Mouse (Mus musculus) hindbrain, embryonic 15.5 days (tissue): ENCODE data around the gene Tmem248. TPM values are rescaled to one million over a fixed set of nuclear protein-coding genes. Genes with fewer than 3 reads are reported as not detected.

ENCODE experiments used
- ATAC-seq: fragments of 200-750 bp; cut with Nextera tagmentation; 2 replicates; pipeline ENCODE4 v1.8.0; 2017; ENCODE audit warnings: low read depth, moderate number of reproducible peaks, moderate TSS enrichment; ENCODE audit not compliant: low FRiP score
- H3K27ac ChIP-seq: fragments of 300-500 bp; sonication (generic); replicated peaks from 2 replicates; pipeline ENCODE4 v1.5.1; 2015; ENCODE audit warnings: mild to moderate bottlenecking, inconsistent platforms
- H3K27me3 ChIP-seq: fragments of 300-500 bp; sonication (generic); 2 replicates; pipeline ENCODE4 v1.6.1; 2015; ENCODE audit warnings: control low read depth, inconsistent platforms
- H3K36me3 ChIP-seq: fragments of 300-500 bp; sonication (generic); 2 replicates; pipeline ENCODE4 v1.6.1; 2015; ENCODE audit warnings: control low read depth, inconsistent platforms
- H3K4me1 ChIP-seq: fragments of 300-500 bp; sonication (generic); replicated peaks from 2 replicates; pipeline ENCODE4 v1.6.1; 2015; ENCODE audit warnings: control low read depth, inconsistent platforms
- H3K4me2 ChIP-seq: fragments of 300-500 bp; sonication (generic); 2 replicates; pipeline ENCODE4 v1.6.1; 2015; ENCODE audit warnings: moderate library complexity, mild to moderate bottlenecking, inconsistent platforms
- H3K4me3 ChIP-seq: fragments of 300-500 bp; sonication (generic); 2 replicates; pipeline ENCODE4 v1.5.1; 2015; ENCODE audit warnings: mild to moderate bottlenecking, inconsistent platforms
- H3K9ac ChIP-seq: fragments of 300-500 bp; sonication (generic); 2 replicates; pipeline ENCODE4 v1.6.1; 2015; ENCODE audit warnings: inconsistent platforms
- H3K9me3 ChIP-seq: fragments of 300-500 bp; sonication (generic); 2 replicates; pipeline ENCODE4 v1.6.1; 2016; ENCODE audit warnings: control low read depth, inconsistent platforms
- WGBS: fragments of 180-500 bp; shearing (Covaris S2); methylation state at CpG from one replicate; pipeline ENCODE4 v1.1.7; 2015; 5-methylcytosine and 5-hydroxymethylcytosine counted together
- polyA plus RNA-seq: library from polyadenylated mRNA; unstranded; fragments of >200 nt; fragmentation: Nextera tagmentation; extraction: Ambion mirVana; gene quantifications from 2 replicates; pipeline ENCODE4 v1.2.1, GENCODE M21; 2015

The Tmem248 gene
- polyA plus RNA-seq, 1 experiment from 2014 or later = 26.2 TPM

GRCm38 (mm10) chr5:130205441-130206023 lies 11.3 kb upstream of the Tmem248 start:
- Histone ChIP-seq H3K27me3 (no peaks in the 10 kb centered on the region), H3K9ac (no peak overlapping the region), H3K27ac (no peak overlapping the region), H3K4me1 (no peaks in the 10 kb centered on the region), H3K4me3 (no peak overlapping the region), H3K36me3 (peaks cover 43% of the 10 kb centered on the region), H3K9me3 (no peaks in the 10 kb centered on the region), H3K4me2 (no peak overlapping the region)
- no peak for ATAC-seq
- 92% methylated on average over 3 of the region's 3 CpGs for WGBS

DNA sequence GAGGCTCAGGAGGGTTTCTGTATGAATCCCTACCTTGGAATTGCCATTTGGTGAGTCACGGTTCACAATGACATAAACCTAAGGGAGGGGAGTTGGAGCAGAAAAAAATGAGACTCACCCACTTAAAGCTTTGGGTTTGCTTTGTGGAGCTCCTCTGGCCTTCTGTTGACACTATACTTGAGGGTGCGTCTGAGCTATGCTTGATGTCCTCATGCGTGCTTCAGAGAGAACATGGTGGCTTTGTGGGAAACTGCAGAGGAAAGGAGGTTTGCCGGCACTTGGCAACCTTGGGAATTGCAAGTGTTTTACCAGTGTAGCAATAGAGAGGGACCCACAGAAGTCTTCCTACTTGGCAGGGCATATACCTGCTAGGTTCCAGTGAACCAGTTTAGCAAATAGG lies 9.6 kb upstream of the Tmem248 start:
- Histone ChIP-seq H3K27me3 (no peaks in the 10 kb centered on the region), H3K9me3 (no peaks in the 10 kb centered on the region), H3K4me3 (no peak overlapping the region), H3K4me1 (no peaks in the 10 kb centered on the region), H3K9ac (no peak overlapping the region), H3K36me3 (peaks cover 47% of the 10 kb centered on the region), H3K4me2 (no peak overlapping the region), H3K27ac (no peak overlapping the region)
- no peak for ATAC-seq
- 92% methylated on average over 4 of the region's 4 CpGs for WGBS

GRCm38 (mm10) chr5:130212956-130213355 lies 3.9 kb upstream of the Tmem248 start:
- no peaks in the 10 kb centered on the region for H3K9me3 ChIP-seq
- H3K9ac ChIP-seq = no peak overlapping the region

GRCm38 (mm10) chr5:130217406-130217805 lies 525 bp downstream of the Tmem248 start:
- H3K4me3 ChIP-seq = no peak overlapping the region
- WGBS = 89% methylated on average over 4 of the region's 4 CpGs
- no peaks in the 10 kb centered on the region for H3K27me3 ChIP-seq
- no peak overlapping the region for H3K4me2 ChIP-seq
- H3K9ac ChIP-seq = no peak overlapping the region
- H3K36me3 ChIP-seq = peaks cover 13% of the 10 kb centered on the region; the same call in 1 of the 2 replicates
- peaks cover 10% of the 10 kb centered on the region for H3K4me1 ChIP-seq
- no peaks in the 10 kb centered on the region for H3K9me3 ChIP-seq
- H3K27ac ChIP-seq = no peak overlapping the region
- no peak for ATAC-seq

More at GRCm38 (mm10) chr5:130212956-130213355, 3.9 kb upstream of the Tmem248 start:
- no peak for ATAC-seq
- 95% methylated on average over 11 of the region's 11 CpGs for WGBS
- Histone ChIP-seq H3K4me3 (no peak overlapping the region), H3K4me2 (no peak overlapping the region), H3K27ac (no peak overlapping the region), H3K4me1 (no peaks in the 10 kb centered on the region), H3K36me3 (peaks cover 47% of the 10 kb centered on the region), H3K27me3 (no peaks in the 10 kb centered on the region)

DNA sequence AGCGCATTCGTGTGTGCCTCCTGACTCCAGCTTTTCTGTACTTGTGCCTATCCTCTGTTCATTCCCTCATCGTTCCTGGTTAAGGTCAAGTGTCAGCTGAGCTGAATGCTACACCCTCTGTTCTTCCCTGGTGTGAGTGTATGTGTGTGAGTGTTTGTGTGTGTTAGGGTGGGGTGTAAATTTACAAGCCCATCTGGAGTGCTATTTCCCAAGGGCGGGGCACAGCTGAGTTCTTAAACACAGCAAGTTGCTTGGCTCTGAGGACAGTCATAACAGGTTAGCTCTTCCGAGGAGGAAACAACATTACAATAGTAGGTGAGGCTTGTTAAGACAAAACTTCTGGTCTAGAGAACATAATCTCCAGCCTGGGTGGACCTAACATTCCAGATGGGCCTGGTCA lies 1.5 kb downstream of the Tmem248 start:
- no peaks in the 10 kb centered on the region for H3K27me3 ChIP-seq
- 95% methylated on average over 5 of the region's 5 CpGs for WGBS
- peaks cover 16% of the 10 kb centered on the region for H3K4me1 ChIP-seq
- ATAC-seq = no peak
- no peak overlapping the region for H3K27ac ChIP-seq
- H3K4me3 ChIP-seq = no peak overlapping the region
- no peak overlapping the region for H3K4me2 ChIP-seq
- H3K9ac ChIP-seq = no peak overlapping the region
- peaks cover 7% of the 10 kb centered on the region; the same call in 1 of the 2 replicates for H3K36me3 ChIP-seq
- H3K9me3 ChIP-seq = no peaks in the 10 kb centered on the region

GRCm38 (mm10) chr5:130221316-130221715 lies 4.4 kb downstream of the Tmem248 start:
- no peaks in the 10 kb centered on the region for H3K27me3 ChIP-seq
- peak overlapping the region; percentile 70 for H3K9ac ChIP-seq
- H3K4me2 ChIP-seq = peak overlapping the region; percentile 63
- WGBS = 50% methylated on average over 2 of the region's 2 CpGs
- peak overlapping the region; percentile 60 for H3K4me3 ChIP-seq
- H3K9me3 ChIP-seq = no peaks in the 10 kb centered on the region
- no peaks in the 10 kb centered on the region for H3K36me3 ChIP-seq
- H3K4me1 ChIP-seq = peaks cover 25% of the 10 kb centered on the region
- ATAC-seq = no peak
- peak overlapping the region; percentile 82 for H3K27ac ChIP-seq

GRCm38 (mm10) chr5:130221760-130222145 lies 4.9 kb downstream of the Tmem248 start:
- Histone ChIP-seq H3K4me3 (peak overlapping the region; percentile 60), H3K9ac (peak overlapping the region; percentile 70), H3K4me1 (peaks cover 25% of the 10 kb centered on the region), H3K27me3 (no peaks in the 10 kb centered on the region), H3K9me3 (no peaks in the 10 kb centered on the region), H3K27ac (peak overlapping the region; percentile 82), H3K4me2 (peak overlapping the region; percentile 63), H3K36me3 (no peaks in the 10 kb centered on the region)
- peak; percentile 71 for ATAC-seq
- WGBS = 1% methylated on average over 10 of the region's 10 CpGs

GRCm38 (mm10) chr5:130222146-130223004 lies 5.5 kb downstream of the Tmem248 start:
- no peaks in the 10 kb centered on the region for H3K27me3 ChIP-seq
- peak overlapping the region; percentile 82 for H3K27ac ChIP-seq
- no peaks in the 10 kb centered on the region for H3K9me3 ChIP-seq
- no peaks in the 10 kb centered on the region for H3K36me3 ChIP-seq
- peak overlapping the region; percentile 70 for H3K9ac ChIP-seq
- H3K4me3 ChIP-seq = peak overlapping the region; percentile 60
- peak overlapping the region; percentile 63 for H3K4me2 ChIP-seq
- peak; percentile 86 for ATAC-seq
- peaks cover 25% of the 10 kb centered on the region for H3K4me1 ChIP-seq
- WGBS = under 1% methylated on average over 84 of the region's 88 CpGs

DNA sequence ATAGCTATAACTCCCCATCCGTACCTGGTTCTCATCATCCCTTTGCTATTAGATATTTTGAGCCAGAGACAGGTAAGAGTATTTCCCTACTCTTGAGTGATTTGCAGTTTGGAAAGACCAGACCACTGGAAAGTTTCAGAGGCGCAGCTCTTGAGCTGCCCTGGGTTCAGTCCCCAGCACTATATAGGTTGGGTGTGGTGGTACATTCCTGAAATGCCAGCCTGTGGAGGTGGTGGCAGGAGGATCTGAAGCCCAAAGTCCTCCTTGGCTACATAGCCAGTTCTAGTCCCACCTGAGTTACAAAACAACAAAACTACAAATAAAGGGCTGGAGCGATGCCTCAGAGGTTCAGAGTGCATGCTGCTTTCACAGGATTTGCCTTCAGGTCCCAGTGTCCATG lies 9.9 kb downstream of the Tmem248 start:
- WGBS = 93% methylated on average over 3 of the region's 3 CpGs
- Histone ChIP-seq H3K4me3 (no peak overlapping the region), H3K4me2 (no peak overlapping the region)

DNA sequence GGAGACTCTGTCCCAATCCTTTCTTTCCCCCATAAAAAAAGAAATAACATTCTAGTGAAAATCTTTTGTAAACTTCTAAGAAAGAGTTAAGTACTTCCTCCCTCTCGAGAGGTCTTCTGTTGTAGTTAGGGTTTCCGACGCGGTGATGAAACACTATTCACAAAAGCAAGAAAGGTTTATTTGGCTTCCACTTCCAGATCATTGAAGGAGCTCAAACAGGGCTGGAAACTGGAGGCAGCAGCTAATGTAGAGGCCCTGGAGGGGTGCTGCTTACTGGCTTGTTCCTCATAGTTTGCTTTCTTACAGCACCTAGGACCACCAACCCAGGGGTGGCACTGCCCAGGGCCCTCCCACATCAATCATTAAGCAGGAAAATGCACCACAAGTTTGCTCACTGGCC lies 11.2 kb downstream of the Tmem248 start:
- no peak overlapping the region for H3K4me2 ChIP-seq
- H3K36me3 ChIP-seq = peaks cover 33% of the 10 kb centered on the region
- no peak overlapping the region for H3K9ac ChIP-seq
- no peak overlapping the region for H3K4me3 ChIP-seq
- no peak overlapping the region for H3K27ac ChIP-seq
- peaks cover 11% of the 10 kb centered on the region for H3K4me1 ChIP-seq
- H3K27me3 ChIP-seq = no peaks in the 10 kb centered on the region
- ATAC-seq = no peak
- 82% methylated on average over 4 of the region's 4 CpGs for WGBS
- no peaks in the 10 kb centered on the region for H3K9me3 ChIP-seq

More for the DNA sequence above, 9.9 kb downstream of the Tmem248 start:
- H3K27ac ChIP-seq = no peak overlapping the region
- H3K4me1 ChIP-seq = peaks cover 15% of the 10 kb centered on the region
- H3K27me3 ChIP-seq = no peaks in the 10 kb centered on the region
- no peak for ATAC-seq
- H3K9me3 ChIP-seq = no peaks in the 10 kb centered on the region
- H3K36me3 ChIP-seq = peaks cover 19% of the 10 kb centered on the region
- H3K9ac ChIP-seq = no peak overlapping the region

DNA sequence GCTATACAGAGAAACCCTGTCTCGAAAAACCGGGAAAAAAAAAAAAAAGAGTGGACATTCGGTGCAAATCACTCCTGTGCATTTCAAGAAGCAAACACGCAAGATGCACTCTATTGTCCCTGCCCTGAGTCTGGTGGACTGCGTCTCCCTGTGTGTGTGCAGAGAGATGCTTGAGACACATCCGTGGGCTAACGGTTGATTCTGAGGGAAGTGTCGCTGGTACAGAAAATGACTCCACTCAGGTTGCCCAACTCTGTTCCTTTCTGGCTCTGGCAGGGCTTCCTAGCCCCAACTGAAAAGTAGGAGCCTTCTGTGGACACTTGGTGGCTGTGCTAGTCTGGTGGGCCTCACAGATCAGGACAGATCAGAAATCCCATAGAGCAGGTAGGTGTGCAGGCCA lies 19.4 kb downstream of the Tmem248 start:
- H3K27ac ChIP-seq = no peak overlapping the region
- no peak overlapping the region for H3K4me3 ChIP-seq
- no peaks in the 10 kb centered on the region for H3K27me3 ChIP-seq
- H3K9ac ChIP-seq = no peak overlapping the region
- no peak for ATAC-seq
- no peaks in the 10 kb centered on the region for H3K9me3 ChIP-seq
- WGBS = 97% methylated on average over 8 of the region's 8 CpGs
- peaks cover 89% of the 10 kb centered on the region for H3K36me3 ChIP-seq
- no peaks in the 10 kb centered on the region for H3K4me1 ChIP-seq
- H3K4me2 ChIP-seq = no peak overlapping the region

- no peak overlapping the region for H3K4me2 ChIP-seq
- H3K4me3 ChIP-seq = no peak overlapping the region
- H3K27ac ChIP-seq = no peak overlapping the region
- ATAC-seq = no peak
- H3K36me3 ChIP-seq = peaks cover 80% of the 10 kb centered on the region
- H3K27me3 ChIP-seq = no peaks in the 10 kb centered on the region
- no peaks in the 10 kb centered on the region for H3K9me3 ChIP-seq
- 91% methylated on average over 7 of the region's 7 CpGs for WGBS
- H3K4me1 ChIP-seq = no peaks in the 10 kb centered on the region
- H3K9ac ChIP-seq = no peak overlapping the region
Measured at GRCm38 (mm10) chr5:130239236-130239635, 22.4 kb downstream of the Tmem248 start.
